Mouse (Mus musculus) E14TG2a.4 (cell line): ENCODE data around the gene Ptp4a2.

Experiments used
- H3K27me3 ChIP-seq: 2 replicates; pipeline ENCODE4 v1.6.1; 2014; ENCODE audit warnings: low read length, control low read depth; ENCODE audit not compliant: insufficient read depth
- H3K36me3 ChIP-seq: 2 replicates; pipeline ENCODE4 v1.6.1; 2014; ENCODE audit warnings: low read length, control low read depth; ENCODE audit not compliant: insufficient read depth
- H3K4me1 ChIP-seq: replicated peaks from 2 replicates; pipeline ENCODE4 v1.6.1; 2014; ENCODE audit warnings: low read depth, low read length, control low read depth
- H3K4me3 ChIP-seq: replicated peaks from 2 replicates; pipeline ENCODE4 v1.5.1; 2014; ENCODE audit warnings: mild to moderate bottlenecking, low read length
- H3K9me3 ChIP-seq: 2 replicates; pipeline ENCODE4 v1.6.1; 2014; ENCODE audit warnings: low read length, control low read depth
- CTCF ChIP-seq: conservative IDR thresholded peaks from 2 replicates; pipeline ENCODE4 v1.5.1; 2014; ENCODE audit warnings: low read length
- NANOG ChIP-seq: IDR thresholded peaks from 2 replicates; pipeline ENCODE4 v1.6.1; 2014; ENCODE audit warnings: borderline replicate concordance, low read length, mixed read lengths
- POU5F1 ChIP-seq: IDR thresholded peaks from 2 replicates; pipeline ENCODE4 v1.6.1; 2014; ENCODE audit warnings: low read length, borderline replicate concordance

Gene Ptp4a2

DNA sequence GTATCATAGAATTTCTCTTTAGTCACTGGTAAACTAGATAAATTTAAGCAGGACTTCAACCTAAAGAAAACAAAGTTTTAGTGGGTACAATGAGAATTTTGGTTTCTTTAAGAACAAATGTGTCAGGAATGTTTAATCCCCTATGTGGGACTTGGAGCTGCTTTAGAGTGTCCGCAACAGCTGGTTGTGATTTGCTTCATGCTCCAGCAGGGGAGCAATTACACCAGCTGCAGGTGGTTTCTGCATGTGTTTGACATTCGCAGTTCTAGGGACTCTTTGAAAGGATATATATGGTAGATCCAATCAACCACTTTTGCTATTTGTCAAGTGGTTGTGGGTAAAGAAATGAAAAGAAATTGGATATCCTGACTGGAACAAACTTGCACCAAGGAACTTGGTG, 39.5 kb downstream of the Ptp4a2 start:
- H3K4me1 ChIP-seq: peaks cover 11% of the 10 kb centered on the region
- H3K4me3 ChIP-seq: no peak overlapping the region
- no peaks in the 10 kb centered on the region for H3K9me3 ChIP-seq
- peaks cover 60% of the 10 kb centered on the region for H3K36me3 ChIP-seq
- TF ChIP-seq NANOG: no peak
- TF ChIP-seq POU5F1: no peak
- TF ChIP-seq CTCF: peak; percentile 15; the same call in 1 of the 2 replicates
- no peaks in the 10 kb centered on the region for H3K27me3 ChIP-seq

DNA sequence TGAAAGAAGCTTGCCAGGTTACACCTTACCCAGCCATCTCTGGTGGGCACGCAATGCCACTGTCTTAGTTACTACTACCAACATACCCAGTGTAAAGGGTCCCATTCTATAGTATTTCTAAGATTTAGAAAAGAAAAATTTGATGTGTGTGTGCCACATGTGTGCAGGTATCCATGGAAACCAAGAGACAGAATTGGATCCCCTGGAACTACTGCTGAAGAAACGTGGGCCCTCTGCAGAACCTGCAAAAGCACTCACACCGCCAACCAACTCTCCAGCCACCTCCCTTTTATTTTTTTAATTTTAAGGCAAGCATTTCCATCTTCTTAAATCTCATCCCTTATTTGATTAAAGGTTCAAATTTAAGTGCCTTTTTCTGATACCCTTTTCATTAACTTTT, 40.8 kb downstream of the Ptp4a2 start:
- Histone ChIP-seq H3K4me1 (peaks cover 13% of the 10 kb centered on the region), H3K4me3 (no peak overlapping the region), H3K36me3 (peaks cover 46% of the 10 kb centered on the region), H3K9me3 (no peaks in the 10 kb centered on the region), H3K27me3 (no peaks in the 10 kb centered on the region)
- TF ChIP-seq NANOG: no peak
- no peak for TF ChIP-seq CTCF
- TF ChIP-seq POU5F1: no peak

DNA sequence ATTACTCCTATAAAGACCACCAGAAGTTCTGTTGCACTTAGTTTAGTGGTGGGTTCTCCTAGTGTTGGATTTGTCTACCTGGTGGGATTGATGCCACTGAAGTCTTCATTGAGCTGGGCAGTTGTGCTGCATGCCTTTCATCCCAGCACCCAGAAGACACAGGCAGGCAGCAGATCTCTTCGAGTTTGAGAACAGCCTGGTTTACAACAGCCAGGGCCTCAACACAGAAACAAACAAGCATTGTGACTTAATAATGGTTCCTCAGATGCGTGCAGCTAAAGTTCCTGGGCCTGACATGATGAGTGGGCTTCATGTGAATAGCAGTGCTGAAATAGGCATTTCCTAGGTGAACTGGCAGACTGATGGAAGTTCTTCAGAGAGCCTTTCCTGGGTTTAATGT, 42.0 kb downstream of the Ptp4a2 start:
- H3K36me3 ChIP-seq: peaks cover 35% of the 10 kb centered on the region
- TF ChIP-seq POU5F1: no peak
- no peak for TF ChIP-seq CTCF
- TF ChIP-seq NANOG: no peak
- H3K4me1 ChIP-seq: peaks cover 13% of the 10 kb centered on the region
- H3K9me3 ChIP-seq: no peaks in the 10 kb centered on the region
- no peak overlapping the region for H3K4me3 ChIP-seq
- H3K27me3 ChIP-seq: no peaks in the 10 kb centered on the region

DNA sequence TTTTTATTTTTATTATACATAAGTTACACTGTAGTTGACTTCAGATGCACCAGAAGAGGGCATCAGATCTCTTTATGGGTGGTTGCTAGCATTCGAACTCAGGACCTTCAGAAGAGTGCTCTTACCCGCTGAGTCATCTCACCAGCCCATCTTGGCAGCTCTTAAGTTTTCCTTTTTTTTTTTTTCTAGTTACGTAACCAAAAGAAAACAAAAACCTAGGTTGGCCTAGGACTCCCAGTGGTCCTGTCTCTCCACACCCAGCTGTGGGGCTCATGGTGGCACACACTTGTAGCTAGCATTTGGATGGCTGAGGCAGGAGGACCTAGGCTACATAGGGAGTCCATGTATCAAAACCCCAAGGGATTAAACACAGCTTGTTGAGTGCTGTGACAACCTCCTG, 43.0 kb downstream of the Ptp4a2 start:
- Histone ChIP-seq H3K9me3 (no peaks in the 10 kb centered on the region), H3K4me1 (peaks cover 13% of the 10 kb centered on the region), H3K27me3 (no peaks in the 10 kb centered on the region), H3K4me3 (no peak overlapping the region), H3K36me3 (peaks cover 25% of the 10 kb centered on the region)
- TF ChIP-seq NANOG: no peak
- TF ChIP-seq POU5F1: no peak
- TF ChIP-seq CTCF: no peak

DNA sequence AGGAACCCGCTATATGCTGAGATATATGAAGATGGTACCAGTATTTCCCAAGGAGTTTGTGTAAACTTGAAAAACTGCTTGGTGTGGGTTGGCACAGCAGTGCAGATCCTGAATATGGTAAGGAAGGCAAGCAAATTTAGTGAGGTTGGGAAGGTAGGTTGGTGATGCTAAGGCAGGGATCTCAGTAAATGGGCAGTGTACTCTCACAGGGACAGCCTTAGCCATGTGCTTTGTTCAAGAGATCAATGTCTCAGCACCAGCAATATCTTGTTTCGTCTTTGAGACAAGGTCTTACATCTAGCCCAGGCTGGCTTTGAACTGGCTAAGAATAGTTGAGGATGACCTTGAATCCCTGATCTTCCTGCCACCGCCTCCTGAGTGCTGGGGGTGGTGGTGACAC, 43.6 kb downstream of the Ptp4a2 start:
- peaks cover 13% of the 10 kb centered on the region for H3K4me1 ChIP-seq
- H3K27me3 ChIP-seq: no peaks in the 10 kb centered on the region
- TF ChIP-seq NANOG (no peak), CTCF (no peak), POU5F1 (no peak)
- no peak overlapping the region for H3K4me3 ChIP-seq
- no peaks in the 10 kb centered on the region for H3K9me3 ChIP-seq
- peaks cover 20% of the 10 kb centered on the region for H3K36me3 ChIP-seq

DNA sequence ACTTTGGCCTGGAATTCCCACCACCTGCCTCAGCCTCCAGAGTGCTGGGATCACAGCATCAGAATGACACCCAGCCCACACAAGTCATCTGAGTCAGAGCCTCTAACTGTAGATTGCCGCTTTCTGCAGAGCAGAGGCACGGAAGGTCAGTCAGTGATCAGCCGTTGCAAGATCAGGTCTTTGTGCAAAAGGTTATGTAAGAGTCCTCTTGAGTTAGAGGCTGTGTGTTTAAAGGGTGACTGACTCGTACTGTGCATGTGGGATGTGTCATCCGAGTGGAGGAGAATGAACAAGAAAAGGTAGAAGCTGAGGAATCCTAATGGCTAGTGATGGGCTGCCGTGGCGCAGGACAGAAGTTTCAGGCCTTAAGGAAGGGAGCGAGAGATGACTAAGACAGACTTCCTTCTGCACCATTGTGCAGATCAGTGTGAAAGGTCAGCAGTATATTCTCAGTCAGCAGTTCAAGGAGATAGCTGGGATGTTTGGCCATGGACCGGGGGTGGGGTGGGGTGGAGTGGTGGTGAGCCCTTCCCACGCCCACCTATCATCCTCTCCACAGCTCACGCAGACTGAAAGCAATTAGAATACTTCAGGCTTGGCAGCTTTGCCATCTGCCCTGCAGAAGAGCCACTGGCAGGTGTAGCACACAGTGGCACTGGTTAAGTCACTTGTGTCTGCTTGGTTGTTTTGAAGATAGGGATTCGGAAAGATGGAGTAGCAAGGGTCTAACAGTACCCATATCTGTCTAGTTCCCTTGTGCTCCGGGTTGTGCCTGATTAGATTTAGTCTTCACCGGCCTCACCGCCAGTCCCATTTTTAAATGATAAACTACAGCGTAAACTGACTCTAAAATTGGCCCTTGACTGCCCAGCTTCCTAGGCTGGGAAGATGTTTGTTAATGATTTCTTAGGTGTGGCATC, 44.3 kb downstream of the Ptp4a2 start:
- Histone ChIP-seq H3K9me3 (no peaks in the 10 kb centered on the region), H3K27me3 (no peaks in the 10 kb centered on the region), H3K36me3 (peaks cover 16% of the 10 kb centered on the region), H3K4me3 (no peak overlapping the region), H3K4me1 (peaks cover 13% of the 10 kb centered on the region)
- TF ChIP-seq CTCF: no peak
- no peak for TF ChIP-seq NANOG
- TF ChIP-seq POU5F1: no peak

DNA sequence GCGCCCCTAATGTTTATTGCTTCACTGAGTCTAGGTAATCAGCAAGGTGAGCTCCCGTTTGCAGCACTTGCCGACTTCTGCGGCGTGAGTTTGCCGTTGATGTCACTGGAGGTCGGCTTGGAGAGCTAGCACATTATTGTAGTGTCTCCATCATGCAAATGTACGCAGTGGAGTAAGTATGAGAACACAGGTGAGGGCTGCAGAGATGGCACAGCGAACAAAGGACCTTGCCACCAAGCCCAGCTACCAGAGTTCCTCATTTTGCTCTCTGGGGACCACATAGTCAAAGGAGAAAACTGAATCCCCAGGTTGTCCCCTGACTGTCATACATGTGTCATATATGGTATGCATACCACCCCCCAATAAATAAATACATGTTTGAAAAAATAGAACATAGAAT, 49.4 kb downstream of the Ptp4a2 start:
- H3K9me3 ChIP-seq: no peaks in the 10 kb centered on the region
- no peaks in the 10 kb centered on the region for H3K27me3 ChIP-seq
- peaks cover 3% of the 10 kb centered on the region for H3K4me1 ChIP-seq
- no peak for TF ChIP-seq POU5F1
- no peak for TF ChIP-seq CTCF
- no peak overlapping the region for H3K4me3 ChIP-seq
- no peaks in the 10 kb centered on the region for H3K36me3 ChIP-seq

DNA sequence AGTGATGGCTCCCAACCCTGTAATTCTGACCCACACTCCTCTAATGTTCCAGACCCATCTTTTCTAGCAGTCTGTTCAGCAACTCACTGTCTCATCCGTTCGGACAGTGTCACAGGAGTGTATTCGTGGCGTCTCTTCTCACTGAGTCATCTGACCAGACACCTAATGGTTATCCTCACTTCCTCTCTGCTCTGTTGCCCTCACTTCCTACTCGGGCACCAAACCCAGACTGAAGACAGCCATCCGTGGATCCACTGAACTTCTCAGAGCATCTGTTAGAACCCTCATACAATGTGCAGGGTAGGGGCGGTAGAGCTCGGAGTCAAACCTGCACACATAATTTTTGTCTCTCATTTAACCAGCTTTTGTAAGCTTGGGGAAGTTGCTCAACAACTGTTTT, 50.4 kb downstream of the Ptp4a2 start:
- Histone ChIP-seq H3K36me3 (no peaks in the 10 kb centered on the region), H3K9me3 (no peaks in the 10 kb centered on the region), H3K27me3 (no peaks in the 10 kb centered on the region), H3K4me3 (no peak overlapping the region), H3K4me1 (no peaks in the 10 kb centered on the region)
- TF ChIP-seq NANOG: no peak
- TF ChIP-seq CTCF: no peak

DNA sequence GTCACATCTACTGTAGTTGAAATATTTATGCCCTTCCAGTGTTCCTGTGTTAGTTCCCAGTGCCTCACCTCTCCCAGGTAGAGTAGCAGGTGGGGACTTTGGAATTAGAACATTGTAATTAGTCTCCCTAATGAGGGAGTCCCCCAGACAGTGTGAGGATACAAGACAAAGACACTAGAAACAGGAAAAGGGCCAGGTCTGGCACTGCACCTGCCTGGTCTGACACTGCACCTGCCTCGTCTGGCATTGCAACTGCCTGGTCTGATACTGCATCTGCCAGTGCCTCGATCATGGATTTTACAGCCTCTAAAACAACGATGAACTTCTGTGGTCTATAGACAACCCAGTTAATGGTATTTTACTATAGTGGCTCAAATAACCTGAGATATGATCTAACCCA, 51.3 kb downstream of the Ptp4a2 start:
- no peaks in the 10 kb centered on the region for H3K4me1 ChIP-seq
- TF ChIP-seq CTCF (no peak), POU5F1 (no peak), NANOG (no peak)
- no peaks in the 10 kb centered on the region for H3K27me3 ChIP-seq
- H3K9me3 ChIP-seq: no peaks in the 10 kb centered on the region
- H3K4me3 ChIP-seq: no peak overlapping the region
- H3K36me3 ChIP-seq: no peaks in the 10 kb centered on the region
